Mouse (Mus musculus) thymus, postnatal 25 days (tissue): ENCODE results near the gene Pbx3.

Experiments used
- DNase-seq: peaks from one replicate; pipeline ENCODE4 v3.0.0; 2022

The Pbx3 gene

DNA sequence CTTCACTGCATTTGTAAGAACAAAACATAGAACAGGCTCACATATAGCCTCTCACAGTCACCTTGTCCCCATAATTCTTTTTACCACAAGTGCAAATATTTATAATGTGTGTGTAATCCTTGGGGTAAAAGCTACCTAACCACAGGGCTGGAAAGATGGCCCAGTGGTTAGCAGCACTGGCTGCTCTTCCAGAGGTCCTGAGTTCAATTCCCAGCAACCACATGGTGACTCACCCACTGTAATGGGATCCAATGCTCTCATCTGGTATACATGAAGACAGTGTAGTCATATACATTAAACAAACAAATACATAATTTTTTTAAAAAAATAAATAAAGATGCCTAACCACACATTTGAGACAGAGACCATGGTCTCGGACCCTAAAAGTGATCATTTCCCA, 240.2 kb downstream of the Pbx3 start:
- no peak for DNase-seq

- no peak for DNase-seq
Observed at GRCm38 (mm10) chr2:34129674-34130267, 243.2 kb downstream of the Pbx3 start.

DNA sequence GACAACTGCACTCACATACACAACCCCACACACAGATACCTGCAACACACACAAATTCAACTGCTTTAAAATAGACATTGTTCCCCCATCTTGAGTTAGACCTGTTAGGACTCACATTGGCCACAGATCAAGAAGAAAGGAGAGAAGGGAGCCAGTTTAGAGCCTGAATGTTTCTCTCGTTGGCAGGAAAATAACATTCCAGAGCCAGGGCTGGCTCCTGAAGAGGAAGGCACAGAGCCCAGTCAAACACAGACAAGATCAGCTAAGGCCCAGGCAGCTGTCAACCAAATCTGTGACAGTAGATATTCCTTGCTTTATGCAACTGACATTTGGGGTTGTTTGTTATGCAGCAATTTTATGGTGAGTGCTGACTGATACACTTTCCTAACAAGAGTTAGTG, 245.1 kb downstream of the Pbx3 start:
- no peak for DNase-seq

- DNase-seq, result no peak
Observed at GRCm38 (mm10) chr2:34123896-34124295, 249.0 kb downstream of the Pbx3 start.
